Mouse (Mus musculus): ENCODE data around the gene Rnf168. TPM values are rescaled to one million over a fixed set of nuclear protein-coding genes. Genes with fewer than 3 reads are reported as not detected.
A peak's percentile ranks its signal among the peaks of the same experiment; 100 is the strongest.
"Not testable (repeated sequence)": the region's sequence is repeated elsewhere in the genome, so short reads cannot be mapped to it uniquely, and the experiment has no call there.

The Rnf168 gene
- 26.9 and 29.7 TPM in 2 replicates for polyA plus RNA-seq (2015; fragmentation: Nextera tagmentation; extraction: Ambion mirVana)

- peak; percentile 95 for ATAC-seq
- WGBS, result under 1% methylated on average over 74 of the region's 75 CpGs
Observed at GRCm38 (mm10) chr16:32277308-32278256, at the start of gene Rnf168. Rnf168 (plus strand) TSS chr16:32277459.

GRCm38 (mm10) chr16:32232050-32232449 is 45.2 kb upstream of the Rnf168 start:
- not testable (repeated sequence) for H3K9me3 ChIP-seq; H3K4me3 ChIP-seq (replicated peaks); H3K4me1 ChIP-seq (replicated peaks); H3K9ac ChIP-seq (replicated peaks); H3K27ac ChIP-seq; H3K4me2 ChIP-seq (replicated peaks); ATAC-seq; H3K27me3 ChIP-seq
- peaks cover 47% of the 10 kb centered on the region for H3K36me3 ChIP-seq
- WGBS, result 89% methylated on average over 3 of the region's 3 CpGs

More at GRCm38 (mm10) chr16:32277308-32278256, at the start of gene Rnf168:
- H3K4me3 ChIP-seq (replicated peaks), result peak within 1 kb of the TSS; percentile 84
- H3K27me3 ChIP-seq, result no peaks in the 10 kb centered on the region
- peak within 1 kb of the TSS; percentile 59 for H3K4me2 ChIP-seq (replicated peaks)
- peak within 1 kb of the TSS; percentile 95 for H3K27ac ChIP-seq
- H3K4me1 ChIP-seq (replicated peaks), result peaks cover 45% of the 10 kb centered on the region
- H3K36me3 ChIP-seq, result peaks cover 11% of the 10 kb centered on the region; the same call in 1 of the 2 replicates
- peak within 1 kb of the TSS; percentile 86 for H3K9ac ChIP-seq (replicated peaks)
- H3K9me3 ChIP-seq, result no peaks in the 10 kb centered on the region

GRCm38 (mm10) chr16:32237930-32238680 is 39.2 kb upstream of the Rnf168 start:
- Histone ChIP-seq H3K9ac (replicated peaks) (no peak overlapping the region), H3K27me3 (no peaks in the 10 kb centered on the region), H3K36me3 (peaks cover 38% of the 10 kb centered on the region), H3K27ac (no peak overlapping the region), H3K4me2 (replicated peaks) (no peak overlapping the region), H3K4me1 (replicated peaks) (no peaks in the 10 kb centered on the region; the same call in 1 of the 2 replicates), H3K9me3 (no peaks in the 10 kb centered on the region), H3K4me3 (replicated peaks) (no peak overlapping the region)
- 95% methylated on average over 19 of the region's 19 CpGs for WGBS
- ATAC-seq, result no peak

GRCm38 (mm10) chr16:32239428-32240312 is 37.6 kb upstream of the Rnf168 start:
- peaks cover 8% of the 10 kb centered on the region for H3K4me1 ChIP-seq (replicated peaks)
- WGBS, result 96% methylated on average over 2 of the region's 2 CpGs

GRCm38 (mm10) chr16:32243901-32244300 is 33.4 kb upstream of the Rnf168 start:
- Histone ChIP-seq H3K9ac (replicated peaks) (no peak overlapping the region), H3K36me3 (no peaks in the 10 kb centered on the region)

More at GRCm38 (mm10) chr16:32239428-32240312, 37.6 kb upstream of the Rnf168 start:
- Histone ChIP-seq H3K4me3 (replicated peaks) (no peak overlapping the region), H3K9ac (replicated peaks) (no peak overlapping the region), H3K4me2 (replicated peaks) (no peak overlapping the region), H3K36me3 (peaks cover 23% of the 10 kb centered on the region), H3K27me3 (no peaks in the 10 kb centered on the region), H3K27ac (no peak overlapping the region), H3K9me3 (no peaks in the 10 kb centered on the region)
- ATAC-seq, result no peak

GRCm38 (mm10) chr16:32246351-32246791 is 30.9 kb upstream of the Rnf168 start:
- Histone ChIP-seq H3K9me3 (no peaks in the 10 kb centered on the region), H3K4me3 (replicated peaks) (peak overlapping the region; percentile 94), H3K27me3 (no peaks in the 10 kb centered on the region), H3K4me2 (replicated peaks) (peak overlapping the region; percentile 76), H3K27ac (peak overlapping the region; percentile 94), H3K4me1 (replicated peaks) (peaks cover 30% of the 10 kb centered on the region), H3K9ac (replicated peaks) (peak overlapping the region; percentile 93), H3K36me3 (no peaks in the 10 kb centered on the region)
- ATAC-seq, result peak; percentile 70
- under 1% methylated on average over 39 of the region's 41 CpGs for WGBS

More at GRCm38 (mm10) chr16:32243901-32244300, 33.4 kb upstream of the Rnf168 start:
- Histone ChIP-seq H3K4me2 (replicated peaks) (no peak overlapping the region), H3K9me3 (no peaks in the 10 kb centered on the region), H3K27me3 (no peaks in the 10 kb centered on the region), H3K27ac (no peak overlapping the region), H3K4me1 (replicated peaks) (peaks cover 30% of the 10 kb centered on the region), H3K4me3 (replicated peaks) (no peak overlapping the region)
- no peak for ATAC-seq
- WGBS, result 97% methylated on average over 3 of the region's 3 CpGs

- 0% methylated on average over 42 of the region's 48 CpGs for WGBS
- ATAC-seq, result peak; percentile 99
- Histone ChIP-seq H3K4me1 (replicated peaks) (peaks cover 30% of the 10 kb centered on the region), H3K27me3 (no peaks in the 10 kb centered on the region), H3K4me3 (replicated peaks) (peak within 1 kb of the TSS; percentile 94), H3K9me3 (no peaks in the 10 kb centered on the region), H3K27ac (peak within 1 kb of the TSS; percentile 94), H3K9ac (replicated peaks) (peak within 1 kb of the TSS; percentile 93), H3K36me3 (peaks cover 4% of the 10 kb centered on the region; the same call in 1 of the 2 replicates), H3K4me2 (replicated peaks) (peak within 1 kb of the TSS; percentile 76)
Observed at GRCm38 (mm10) chr16:32246952-32247370, 30.3 kb upstream of the Rnf168 start, which contains the start of the genes Fbxo45 and Wdr53. Fbxo45 (minus strand) TSS chr16:32247158. Wdr53 (plus strand) TSS chr16:32247227.

- WGBS, result 90% methylated on average over 2 of the region's 2 CpGs
- H3K36me3 ChIP-seq, result not testable (repeated sequence)
Observed at GRCm38 (mm10) chr16:32264225-32264624, 13.0 kb upstream of the Rnf168 start.

GRCm38 (mm10) chr16:32271291-32271690 is 6.0 kb upstream of the Rnf168 start, which contains the start of gene Smco1:
Smco1 (plus strand) TSS chr16:32271468.
- no peak for ATAC-seq
- H3K9me3 ChIP-seq, result no peaks in the 10 kb centered on the region
- no peaks in the 10 kb centered on the region for H3K36me3 ChIP-seq
- H3K4me1 ChIP-seq (replicated peaks), result no peaks in the 10 kb centered on the region
- H3K4me3 ChIP-seq (replicated peaks), result no peak within 1 kb of the TSS
- no peaks in the 10 kb centered on the region for H3K27me3 ChIP-seq
- no peak within 1 kb of the TSS for H3K4me2 ChIP-seq (replicated peaks)
- WGBS, result 86% methylated on average over 11 of the region's 11 CpGs
- H3K9ac ChIP-seq (replicated peaks), result no peak within 1 kb of the TSS
- H3K27ac ChIP-seq, result no peak within 1 kb of the TSS

More at GRCm38 (mm10) chr16:32264225-32264624, 13.0 kb upstream of the Rnf168 start:
- not testable (repeated sequence) for ATAC-seq; H3K4me1 ChIP-seq (replicated peaks); H3K4me2 ChIP-seq (replicated peaks); H3K9ac ChIP-seq (replicated peaks); H3K9me3 ChIP-seq; H3K27ac ChIP-seq; H3K27me3 ChIP-seq; H3K4me3 ChIP-seq (replicated peaks)

- Histone ChIP-seq H3K4me1 (replicated peaks) (peaks cover 7% of the 10 kb centered on the region), H3K27me3 (no peaks in the 10 kb centered on the region), H3K27ac (no peak overlapping the region), H3K36me3 (no peaks in the 10 kb centered on the region), H3K4me2 (replicated peaks) (no peak overlapping the region), H3K9me3 (no peaks in the 10 kb centered on the region), H3K9ac (replicated peaks) (no peak overlapping the region), H3K4me3 (replicated peaks) (no peak overlapping the region)
- ATAC-seq, result no peak
- 55% methylated on average over 9 of the region's 9 CpGs for WGBS
Observed at GRCm38 (mm10) chr16:32273338-32273737, 3.9 kb upstream of the Rnf168 start.

- H3K27me3 ChIP-seq, result no peaks in the 10 kb centered on the region
Observed at GRCm38 (mm10) chr16:32275041-32275440, 2.2 kb upstream of the Rnf168 start.

More at GRCm38 (mm10) chr16:32275041-32275440, 2.2 kb upstream of the Rnf168 start:
- H3K4me2 ChIP-seq (replicated peaks), result no peak overlapping the region
- no peak overlapping the region for H3K9ac ChIP-seq (replicated peaks)
- no peak overlapping the region for H3K27ac ChIP-seq
- ATAC-seq, result no peak
- 0 out of 2 replicates have a peak, but pooled peaks cover 1% of the 10 kb centered on the region for H3K36me3 ChIP-seq
- no peak overlapping the region for H3K4me3 ChIP-seq (replicated peaks)
- WGBS, result 92% methylated on average over 6 of the region's 6 CpGs
- H3K4me1 ChIP-seq (replicated peaks), result peaks cover 23% of the 10 kb centered on the region
- no peaks in the 10 kb centered on the region for H3K9me3 ChIP-seq
